Mouse (Mus musculus) intestine, embryonic 16.5 days (tissue): ENCODE data around the gene Srsf5. TPM values are rescaled to one million over a fixed set of nuclear protein-coding genes. Genes with fewer than 3 reads are reported as not detected.

ENCODE experiments used
- ATAC-seq: fragments of 200-750 bp; cut with Nextera tagmentation; 2 replicates; pipeline ENCODE4 v1.8.0; 2017; ENCODE audit warnings: moderate TSS enrichment, moderate library complexity
- H3K27ac ChIP-seq: fragments of 300-500 bp; sonication (generic); 2 replicates; pipeline ENCODE4 v1.5.1; 2014; ENCODE audit warnings: mild to moderate bottlenecking, low read length
- H3K27me3 ChIP-seq: fragments of 300-500 bp; sonication (generic); replicated peaks from 2 replicates; pipeline ENCODE4 v1.6.1; 2014; ENCODE audit warnings: low read length, control low read depth, mixed read lengths; ENCODE audit not compliant: control insufficient read depth, insufficient read depth
- H3K36me3 ChIP-seq: fragments of 300-500 bp; sonication (generic); 2 replicates; pipeline ENCODE4 v1.6.1; 2014; ENCODE audit warnings: low read length, control low read depth; ENCODE audit not compliant: control insufficient read depth, insufficient read depth
- H3K4me1 ChIP-seq: fragments of 300-500 bp; sonication (generic); 2 replicates; pipeline ENCODE4 v1.6.1; 2014; ENCODE audit warnings: low read length, control low read depth, mixed read lengths; ENCODE audit not compliant: control insufficient read depth, insufficient read depth
- H3K4me2 ChIP-seq: fragments of 300-500 bp; sonication (generic); 2 replicates; pipeline ENCODE4 v1.6.1; 2014; ENCODE audit warnings: low read depth, low read length, control low read depth
- H3K4me3 ChIP-seq: fragments of 300-500 bp; sonication (generic); 2 replicates; pipeline ENCODE4 v1.5.1; 2014; ENCODE audit warnings: mild to moderate bottlenecking, low read length
- H3K9ac ChIP-seq: fragments of 300-500 bp; sonication (generic); 2 replicates; pipeline ENCODE4 v1.6.1; 2014; ENCODE audit warnings: low read depth, low read length
- H3K9me3 ChIP-seq: fragments of 300-500 bp; sonication (generic); 2 replicates; pipeline ENCODE4 v1.6.1; 2016; ENCODE audit warnings: low read length, control low read depth; ENCODE audit not compliant: control insufficient read depth
- WGBS: fragments of 180-500 bp; shearing (Covaris S2); extraction: QIAGEN DNeasy Blood & Tissue Kit; methylation state at CpG from one replicate; pipeline ENCODE4 v1.1.7; 2014; 5-methylcytosine and 5-hydroxymethylcytosine counted together
- polyA plus RNA-seq: library from polyadenylated mRNA; unstranded; fragments of >200 nt; fragmentation: Nextera tagmentation; extraction: Ambion mirVana; gene quantifications from 2 replicates; pipeline ENCODE4 v1.2.1, GENCODE M21; 2015

Srsf5 gene
- polyA plus RNA-seq, 1 experiment from 2014 or later, result 492 TPM

DNA sequence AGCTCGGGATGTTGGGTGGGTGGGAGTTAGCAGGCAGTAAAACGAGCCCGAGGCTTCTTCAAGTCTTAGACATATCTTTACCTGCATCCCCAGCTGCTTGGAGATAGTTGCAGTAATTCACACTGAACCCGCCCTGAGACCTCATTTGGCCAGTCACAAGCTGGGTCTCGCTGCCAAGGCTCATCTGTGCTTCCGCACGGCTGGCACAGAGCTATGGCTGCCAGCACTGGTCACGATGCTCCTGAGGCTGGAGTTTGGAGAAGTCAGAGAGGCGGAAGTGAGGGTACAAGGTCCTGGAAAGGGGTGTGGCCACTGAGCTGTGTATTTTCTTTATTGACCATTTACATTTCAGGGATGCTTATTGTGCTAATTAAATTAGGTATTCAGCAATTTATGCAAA, 38.4 kb downstream of the Srsf5 start:
- Histone ChIP-seq H3K9ac (no peak overlapping the region), H3K4me3 (no peak overlapping the region), H3K9me3 (no peaks in the 10 kb centered on the region), H3K27me3 (no peaks in the 10 kb centered on the region), H3K36me3 (no peaks in the 10 kb centered on the region), H3K27ac (no peak overlapping the region), H3K4me2 (no peak overlapping the region), H3K4me1 (no peaks in the 10 kb centered on the region)
- ATAC-seq, result no peak
- WGBS, result 75% methylated on average over 9 of the region's 9 CpGs

DNA sequence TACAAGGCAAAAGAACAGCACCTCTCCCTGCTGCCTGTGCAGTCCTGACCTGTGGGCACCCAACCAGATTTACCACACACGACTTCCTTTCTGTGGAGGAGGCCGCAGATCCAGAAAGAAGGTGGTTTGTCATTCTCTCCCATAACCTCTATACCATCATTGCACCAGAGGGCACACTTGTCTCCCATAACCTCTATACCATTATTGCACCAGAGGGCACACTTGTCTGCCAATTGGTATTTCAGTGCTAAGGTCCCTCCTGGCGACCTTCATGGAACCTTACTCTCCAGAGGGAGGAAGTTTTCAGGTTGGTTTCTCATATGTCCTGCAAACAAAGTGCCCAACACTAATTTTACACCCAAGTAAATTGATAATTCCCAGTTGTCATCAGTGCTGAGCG, 41.3 kb downstream of the Srsf5 start:
- Histone ChIP-seq H3K9me3 (no peaks in the 10 kb centered on the region), H3K4me3 (no peak overlapping the region), H3K9ac (no peak overlapping the region), H3K4me1 (no peaks in the 10 kb centered on the region), H3K27ac (no peak overlapping the region), H3K27me3 (no peaks in the 10 kb centered on the region), H3K36me3 (no peaks in the 10 kb centered on the region), H3K4me2 (no peak overlapping the region)
- ATAC-seq, result no peak
- 75% methylated on average over 4 of the region's 4 CpGs for WGBS

DNA sequence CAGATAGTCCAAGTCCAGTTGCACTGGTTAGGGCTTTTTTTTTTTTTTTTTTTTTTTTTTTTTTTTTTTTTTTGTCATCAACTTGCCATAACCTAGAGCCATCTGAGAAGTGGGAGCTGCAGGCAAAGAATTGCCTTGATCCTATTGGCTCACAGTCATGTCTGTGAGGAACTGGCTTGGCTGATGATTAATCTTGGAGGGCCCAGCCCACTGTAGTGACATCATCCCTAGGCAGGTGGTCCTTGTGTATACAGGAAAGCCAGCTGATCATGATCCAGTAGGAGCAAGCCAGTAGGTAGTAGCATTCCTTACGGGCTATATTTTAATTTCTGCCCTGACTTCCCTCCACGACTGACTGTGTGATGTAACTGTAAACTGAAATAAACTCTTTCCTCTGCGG, 43.0 kb downstream of the Srsf5 start:
- Histone ChIP-seq H3K4me1 (no peaks in the 10 kb centered on the region), H3K4me2 (no peak overlapping the region), H3K27me3 (no peaks in the 10 kb centered on the region), H3K4me3 (no peak overlapping the region), H3K9me3 (no peaks in the 10 kb centered on the region), H3K36me3 (no peaks in the 10 kb centered on the region), H3K9ac (no peak overlapping the region), H3K27ac (no peak overlapping the region)
- WGBS, result 74% methylated on average over 3 of the region's 3 CpGs
- ATAC-seq, result no peak

DNA sequence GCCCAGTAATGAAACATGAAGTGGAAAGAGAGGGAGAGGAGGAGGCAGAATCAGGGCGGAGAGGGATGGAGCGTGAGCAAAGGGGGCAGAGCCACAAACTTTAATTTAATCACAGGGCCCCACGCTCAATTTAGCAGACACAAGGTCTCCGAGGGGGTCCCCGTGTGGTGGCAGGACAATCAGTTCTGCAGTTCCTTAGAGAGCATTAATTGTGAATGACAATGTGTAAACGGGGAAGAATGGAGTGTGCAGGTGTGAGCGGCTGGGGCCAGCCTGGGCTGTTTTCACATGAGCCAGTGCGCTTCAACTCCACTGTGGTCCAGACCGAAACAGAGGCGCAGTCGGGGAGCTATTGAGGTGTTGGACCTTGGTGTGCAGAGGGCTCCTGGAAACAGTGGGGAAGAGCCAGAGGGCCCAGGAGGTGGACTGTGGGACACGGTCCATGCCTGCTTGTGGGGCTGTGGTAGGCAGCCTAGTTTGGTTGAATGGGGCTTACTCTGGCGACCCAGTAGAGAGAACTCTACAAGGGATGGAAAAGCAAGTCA, 45.7 kb downstream of the Srsf5 start:
- H3K27me3 ChIP-seq, result no peaks in the 10 kb centered on the region
- H3K9me3 ChIP-seq, result no peaks in the 10 kb centered on the region
- 82% methylated on average over 13 of the region's 13 CpGs for WGBS
- no peak overlapping the region for H3K27ac ChIP-seq
- H3K4me1 ChIP-seq, result no peaks in the 10 kb centered on the region
- H3K4me2 ChIP-seq, result no peak overlapping the region
- H3K4me3 ChIP-seq, result no peak overlapping the region
- no peak for ATAC-seq
- no peak overlapping the region for H3K9ac ChIP-seq
- H3K36me3 ChIP-seq, result no peaks in the 10 kb centered on the region

DNA sequence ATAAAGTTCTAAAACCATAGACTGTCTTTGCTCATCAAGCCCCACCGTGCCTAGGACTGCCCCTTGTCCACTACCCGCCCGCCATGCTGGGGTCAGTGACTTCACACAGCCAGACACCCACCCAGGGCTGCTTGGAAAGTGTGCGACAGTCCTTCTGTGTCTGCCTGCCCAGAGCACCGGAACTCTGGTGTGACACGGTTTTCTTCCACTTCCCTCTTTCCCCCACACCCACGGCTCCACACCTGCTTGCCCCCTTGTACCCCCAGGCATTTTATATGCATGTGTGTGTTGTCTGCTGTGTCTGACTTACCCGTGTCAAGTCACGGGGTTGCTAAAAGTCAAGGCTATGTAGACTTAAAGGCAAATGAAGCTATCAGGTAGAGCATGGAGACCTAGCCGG, 46.5 kb downstream of the Srsf5 start:
- no peak for ATAC-seq
- 84% methylated on average over 10 of the region's 10 CpGs for WGBS

DNA sequence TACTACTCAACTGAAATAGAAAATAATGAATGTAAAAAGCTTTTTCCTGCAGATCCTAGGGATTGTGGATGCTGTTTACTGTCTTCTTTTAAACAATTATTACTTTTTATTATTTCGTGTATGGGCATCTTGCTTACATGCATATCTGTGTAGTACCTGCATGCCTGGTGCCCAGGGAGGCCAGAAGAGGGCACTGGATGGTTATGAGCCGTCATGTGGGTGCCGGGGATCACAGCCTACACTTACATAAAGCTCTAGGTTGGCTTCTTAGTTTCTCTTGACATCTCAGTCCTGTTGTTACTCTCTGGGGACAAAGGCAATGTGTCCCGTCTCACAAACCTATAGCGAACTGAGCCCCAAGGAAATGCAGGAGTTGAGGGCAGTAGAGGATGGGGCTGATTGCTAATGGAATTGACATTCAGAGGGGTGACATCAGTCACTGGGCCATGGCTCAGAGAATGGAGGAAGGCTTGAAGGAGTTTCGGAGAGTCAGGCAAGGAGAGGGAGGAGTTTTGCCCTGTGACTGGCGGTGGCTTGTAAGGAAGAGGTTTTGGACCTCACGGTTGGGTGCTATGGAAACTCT, 47.3 kb downstream of the Srsf5 start:
- H3K9ac ChIP-seq, result no peak overlapping the region
- no peaks in the 10 kb centered on the region for H3K36me3 ChIP-seq
- no peaks in the 10 kb centered on the region for H3K4me1 ChIP-seq
- no peak for ATAC-seq
- 85% methylated on average over 8 of the region's 8 CpGs for WGBS
- H3K4me3 ChIP-seq, result no peak overlapping the region
- H3K9me3 ChIP-seq, result no peaks in the 10 kb centered on the region
- H3K27ac ChIP-seq, result no peak overlapping the region
- H3K27me3 ChIP-seq, result peaks cover 3% of the 10 kb centered on the region; the same call in 1 of the 2 replicates
- H3K4me2 ChIP-seq, result no peak overlapping the region

More for the DNA sequence above, 46.5 kb downstream of the Srsf5 start:
- Histone ChIP-seq H3K27me3 (no peaks in the 10 kb centered on the region), H3K4me3 (no peak overlapping the region), H3K36me3 (no peaks in the 10 kb centered on the region), H3K4me1 (no peaks in the 10 kb centered on the region), H3K9ac (no peak overlapping the region), H3K9me3 (no peaks in the 10 kb centered on the region), H3K4me2 (no peak overlapping the region), H3K27ac (no peak overlapping the region)

DNA sequence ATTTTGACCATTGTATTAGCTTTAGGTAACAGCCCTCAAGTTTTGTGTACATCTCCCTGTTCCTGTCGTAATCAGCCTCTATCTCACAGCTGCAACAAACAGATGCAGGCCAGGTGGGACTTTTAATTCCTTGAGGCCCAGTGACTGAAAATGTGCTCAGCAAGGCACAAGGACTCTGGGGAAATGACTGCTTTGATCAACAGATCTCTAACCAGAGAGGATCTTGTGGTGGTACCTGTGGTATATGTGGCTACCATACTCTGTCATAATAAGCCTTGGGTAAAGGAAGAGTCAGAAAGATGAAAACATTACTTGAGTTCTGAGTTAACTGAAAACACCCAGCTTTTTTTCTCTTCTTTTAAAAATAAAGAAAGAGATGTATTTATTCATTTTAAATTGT, 48.5 kb downstream of the Srsf5 start:
- Histone ChIP-seq H3K9ac (no peak overlapping the region), H3K4me1 (no peaks in the 10 kb centered on the region), H3K27ac (no peak overlapping the region), H3K36me3 (no peaks in the 10 kb centered on the region), H3K27me3 (peaks cover 10% of the 10 kb centered on the region; the same call in 1 of the 2 replicates), H3K4me3 (no peak overlapping the region), H3K9me3 (no peaks in the 10 kb centered on the region), H3K4me2 (no peak overlapping the region)
- ATAC-seq, result no peak
- 80% methylated on average over 1 of the region's 1 CpGs for WGBS

DNA sequence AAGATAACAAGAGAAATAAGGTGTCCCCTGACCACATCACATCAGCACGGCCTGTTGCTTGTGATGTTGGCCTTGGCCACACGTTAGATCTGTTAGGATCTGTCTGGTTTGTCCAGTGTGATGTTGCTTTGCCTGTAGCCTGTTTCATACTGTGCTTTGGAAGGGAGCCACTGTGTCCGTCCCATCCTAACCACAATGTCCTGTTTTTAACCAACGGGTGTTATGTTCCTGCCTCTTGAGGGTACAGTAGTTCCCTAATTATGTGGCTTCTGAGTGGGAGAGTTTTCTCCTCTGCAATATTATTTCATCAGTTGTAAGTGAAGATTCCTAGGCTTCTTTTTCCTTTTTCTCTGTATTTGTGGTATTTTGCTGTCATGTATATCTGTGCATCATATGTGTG, 50.0 kb downstream of the Srsf5 start:
- Histone ChIP-seq H3K4me2 (no peak overlapping the region), H3K9me3 (no peaks in the 10 kb centered on the region), H3K4me1 (no peaks in the 10 kb centered on the region), H3K9ac (no peak overlapping the region), H3K36me3 (no peaks in the 10 kb centered on the region), H3K27me3 (peaks cover 12% of the 10 kb centered on the region; the same call in 1 of the 2 replicates), H3K4me3 (no peak overlapping the region), H3K27ac (no peak overlapping the region)
- no peak for ATAC-seq
- WGBS, result 92% methylated on average over 4 of the region's 4 CpGs

DNA sequence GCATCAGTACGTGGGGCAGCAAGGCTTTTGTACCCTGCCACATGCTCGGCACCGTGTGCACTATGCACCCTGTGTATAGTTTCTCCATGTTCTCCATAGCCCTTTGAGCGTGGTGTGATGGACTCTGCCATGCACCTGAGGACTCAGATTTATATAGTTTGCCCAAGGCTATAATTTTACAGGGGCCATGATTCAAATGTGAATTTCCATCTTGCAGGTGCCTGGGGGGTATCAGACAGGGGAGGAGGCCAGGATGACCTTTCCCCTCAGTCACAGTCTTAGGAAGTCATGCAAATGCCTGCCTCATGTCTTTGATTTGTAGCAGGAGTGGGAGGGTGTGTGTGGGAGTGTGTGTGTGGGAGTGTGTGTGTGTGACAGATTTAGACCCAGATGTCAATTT, 52.3 kb downstream of the Srsf5 start:
- WGBS, result 80% methylated on average over 4 of the region's 4 CpGs
- Histone ChIP-seq H3K36me3 (no peaks in the 10 kb centered on the region), H3K4me3 (no peak overlapping the region), H3K9me3 (no peaks in the 10 kb centered on the region), H3K4me1 (no peaks in the 10 kb centered on the region), H3K27ac (no peak overlapping the region), H3K27me3 (peaks cover 12% of the 10 kb centered on the region; the same call in 1 of the 2 replicates), H3K9ac (no peak overlapping the region), H3K4me2 (no peak overlapping the region)
- no peak for ATAC-seq
